Mouse (Mus musculus): ENCODE data around the gene Man1a. TPM values are rescaled to one million over a fixed set of nuclear protein-coding genes. Genes with fewer than 3 reads are reported as not detected.

Man1a gene
- total and polyA plus RNA-seq, 2 experiments: 45.4 to 161 TPM

GRCm38 (mm10) chr10:54028866-54029265 is 47.5 kb downstream of the Man1a start:
- H3K27me3 ChIP-seq (ENCODE audit: control insufficient read depth, insufficient read depth, low read length): no peaks in the 10 kb centered on the region
- no peak overlapping the region for H3K9ac ChIP-seq (ENCODE audit: low read depth, low read length)
- H3K36me3 ChIP-seq (ENCODE audit: control insufficient read depth, insufficient read depth, low read length): peaks cover 35% of the 10 kb centered on the region
- DNase-seq (ENCODE audit: extremely low read depth, low read depth, low spot score): no peak
- H3K27ac ChIP-seq (replicated peaks; ENCODE audit: insufficient read depth, low read depth, low read length): no peak overlapping the region
- no peak for TF ChIP-seq POLR2A (IDR thresholded peaks at IDR 0.05; ENCODE audit: extremely low read depth, insufficient read depth, low read length)
- TF ChIP-seq CTCF (IDR thresholded peaks at IDR 0.05; ENCODE audit: low read depth, low read length): no peak
- WGBS: 97% methylated on average over 4 of the region's 4 CpGs
- H3K4me3 ChIP-seq (ENCODE audit: insufficient read depth, low read depth, low read length): no peak overlapping the region
- H3K79me2 ChIP-seq (ENCODE audit: control insufficient read depth, insufficient read depth, low read length): peaks cover 19% of the 10 kb centered on the region; the same call in 1 of the 2 replicates
- peaks cover 8% of the 10 kb centered on the region for H3K4me1 ChIP-seq (ENCODE audit: control insufficient read depth, insufficient read depth, low read length)

DNA sequence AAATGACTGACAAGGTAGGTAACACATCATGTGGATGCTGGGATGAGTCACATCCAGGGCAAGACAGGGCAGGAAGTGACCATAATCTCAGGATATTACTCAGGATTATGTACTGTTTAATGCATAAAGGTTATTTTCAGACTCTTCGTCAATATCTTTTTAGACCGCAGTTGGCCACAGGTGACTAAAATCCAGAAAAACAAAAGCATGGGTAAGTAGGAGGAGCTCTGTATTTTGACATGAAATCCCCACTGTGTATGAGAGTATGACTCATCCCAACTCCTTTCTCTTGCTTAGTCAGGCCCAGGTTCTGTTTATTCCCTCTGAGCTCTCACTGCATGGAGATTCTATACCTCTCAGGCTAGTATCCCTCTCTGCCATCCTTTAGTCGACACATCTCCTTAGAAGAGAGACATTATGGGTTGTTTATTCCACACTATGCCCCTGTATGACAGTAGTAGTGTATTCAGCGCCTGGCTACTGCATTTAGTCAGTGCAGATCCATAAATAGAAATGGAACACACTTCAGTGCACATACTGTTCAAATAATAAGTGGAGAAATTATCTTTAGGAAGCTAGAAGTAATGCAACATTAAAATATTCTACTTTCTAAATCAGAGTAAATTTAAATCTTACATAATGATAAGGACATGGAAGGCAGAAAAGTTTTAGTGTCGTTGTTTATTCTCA is 49.5 kb downstream of the Man1a start:
- Histone ChIP-seq H3K4me3 (ENCODE audit: insufficient read depth, low read depth, low read length) (no peak overlapping the region), H3K36me3 (ENCODE audit: control insufficient read depth, insufficient read depth, low read length) (peaks cover 36% of the 10 kb centered on the region), H3K79me2 (ENCODE audit: control insufficient read depth, insufficient read depth, low read length) (peaks cover 25% of the 10 kb centered on the region; the same call in 1 of the 2 replicates), H3K9ac (ENCODE audit: low read depth, low read length) (no peak overlapping the region), H3K27me3 (ENCODE audit: control insufficient read depth, insufficient read depth, low read length) (no peaks in the 10 kb centered on the region), H3K4me1 (ENCODE audit: control insufficient read depth, insufficient read depth, low read length) (peaks cover 7% of the 10 kb centered on the region), H3K27ac (replicated peaks; ENCODE audit: insufficient read depth, low read depth, low read length) (no peak overlapping the region)
- WGBS: 73% methylated on average over 5 of the region's 5 CpGs
- TF ChIP-seq POLR2A (IDR thresholded peaks at IDR 0.05; ENCODE audit: extremely low read depth, insufficient read depth, low read length): no peak
- TF ChIP-seq CTCF (IDR thresholded peaks at IDR 0.05; ENCODE audit: low read depth, low read length): no peak
- no peak for DNase-seq (ENCODE audit: extremely low read depth, low read depth, low spot score)

GRCm38 (mm10) chr10:54026101-54026500 is 50.3 kb downstream of the Man1a start:
- no peak for DNase-seq (ENCODE audit: extremely low read depth, low read depth, low spot score)
- H3K27ac ChIP-seq (replicated peaks; ENCODE audit: insufficient read depth, low read depth, low read length): no peak overlapping the region
- peaks cover 25% of the 10 kb centered on the region; the same call in 1 of the 2 replicates for H3K79me2 ChIP-seq (ENCODE audit: control insufficient read depth, insufficient read depth, low read length)
- H3K4me1 ChIP-seq (ENCODE audit: control insufficient read depth, insufficient read depth, low read length): peaks cover 7% of the 10 kb centered on the region
- peaks cover 37% of the 10 kb centered on the region for H3K36me3 ChIP-seq (ENCODE audit: control insufficient read depth, insufficient read depth, low read length)
- TF ChIP-seq POLR2A (IDR thresholded peaks at IDR 0.05; ENCODE audit: extremely low read depth, insufficient read depth, low read length): no peak
- TF ChIP-seq CTCF (IDR thresholded peaks at IDR 0.05; ENCODE audit: low read depth, low read length): no peak
- no peak overlapping the region for H3K9ac ChIP-seq (ENCODE audit: low read depth, low read length)
- H3K4me3 ChIP-seq (ENCODE audit: insufficient read depth, low read depth, low read length): no peak overlapping the region
- no peaks in the 10 kb centered on the region for H3K27me3 ChIP-seq (ENCODE audit: control insufficient read depth, insufficient read depth, low read length)
- 94% methylated on average over 4 of the region's 4 CpGs for WGBS

GRCm38 (mm10) chr10:54017904-54018454 is 58.4 kb downstream of the Man1a start:
- Histone ChIP-seq H3K27ac (replicated peaks; ENCODE audit: insufficient read depth, low read depth, low read length) (no peak overlapping the region), H3K79me2 (ENCODE audit: control insufficient read depth, insufficient read depth, low read length) (peaks cover 19% of the 10 kb centered on the region; the same call in 1 of the 2 replicates), H3K4me1 (ENCODE audit: control insufficient read depth, insufficient read depth, low read length) (peaks cover 1% of the 10 kb centered on the region), H3K36me3 (ENCODE audit: control insufficient read depth, insufficient read depth, low read length) (peaks cover 21% of the 10 kb centered on the region), H3K9ac (ENCODE audit: low read depth, low read length) (no peak overlapping the region), H3K4me3 (ENCODE audit: insufficient read depth, low read depth, low read length) (no peak overlapping the region), H3K27me3 (ENCODE audit: control insufficient read depth, insufficient read depth, low read length) (no peaks in the 10 kb centered on the region)
- TF ChIP-seq CTCF (IDR thresholded peaks at IDR 0.05; ENCODE audit: low read depth, low read length) (no peak), POLR2A (IDR thresholded peaks at IDR 0.05; ENCODE audit: extremely low read depth, insufficient read depth, low read length) (no peak)
- peak; percentile 81 for DNase-seq (ENCODE audit: extremely low read depth, low read depth, low spot score)
- 44% methylated on average over 5 of the region's 5 CpGs for WGBS

GRCm38 (mm10) chr10:54014116-54014758 is 62.2 kb downstream of the Man1a start:
- 91% methylated on average over 15 of the region's 15 CpGs for WGBS
- Histone ChIP-seq H3K27ac (replicated peaks; ENCODE audit: insufficient read depth, low read depth, low read length) (no peak overlapping the region), H3K9ac (ENCODE audit: low read depth, low read length) (no peak overlapping the region), H3K79me2 (ENCODE audit: control insufficient read depth, insufficient read depth, low read length) (peaks cover 9% of the 10 kb centered on the region; the same call in 1 of the 2 replicates), H3K4me3 (ENCODE audit: insufficient read depth, low read depth, low read length) (no peak overlapping the region), H3K4me1 (ENCODE audit: control insufficient read depth, insufficient read depth, low read length) (peaks cover 1% of the 10 kb centered on the region), H3K27me3 (ENCODE audit: control insufficient read depth, insufficient read depth, low read length) (no peaks in the 10 kb centered on the region), H3K36me3 (ENCODE audit: control insufficient read depth, insufficient read depth, low read length) (peaks cover 20% of the 10 kb centered on the region)
- no peak for DNase-seq (ENCODE audit: extremely low read depth, low read depth, low spot score)
- TF ChIP-seq CTCF (IDR thresholded peaks at IDR 0.05; ENCODE audit: low read depth, low read length) (no peak), POLR2A (IDR thresholded peaks at IDR 0.05; ENCODE audit: extremely low read depth, insufficient read depth, low read length) (no peak)
